Mouse (Mus musculus) hindbrain, embryonic 11.5 days (tissue): Measurements from ENCODE around the gene Aspscr1. TPM values are rescaled to one million over a fixed set of nuclear protein-coding genes. Genes with fewer than 3 reads are reported as not detected.
A peak's percentile ranks its signal among the peaks of the same experiment; 100 is the strongest.

Experiments
- ATAC-seq: fragments of 200-750 bp; cut with Nextera tagmentation; 2 replicates; pipeline ENCODE4 v1.8.0; 2017; ENCODE audit warnings: mild to moderate bottlenecking, moderate TSS enrichment, moderate library complexity; ENCODE audit not compliant: low FRiP score
- DNase-seq: peaks from one replicate; pipeline ENCODE4 v3.0.0-alpha.2; 2015; ENCODE audit warnings: low spot score
- H3K27ac ChIP-seq: fragments of 300-500 bp; sonication (generic); 2 replicates; pipeline ENCODE4 v1.5.1; 2014; ENCODE audit warnings: mild to moderate bottlenecking, low read depth, low read length
- H3K27me3 ChIP-seq: fragments of 300-500 bp; sonication (generic); 2 replicates; pipeline ENCODE4 v1.6.1; 2014; ENCODE audit warnings: mild to moderate bottlenecking, low read length, moderate library complexity, mixed read lengths; ENCODE audit not compliant: control insufficient read depth, insufficient read depth
- H3K36me3 ChIP-seq: fragments of 300-500 bp; sonication (generic); 2 replicates; pipeline ENCODE4 v1.6.1; 2014; ENCODE audit warnings: mild to moderate bottlenecking, low read length, moderate library complexity, mixed read lengths; ENCODE audit not compliant: control insufficient read depth, insufficient read depth
- H3K4me1 ChIP-seq: fragments of 300-500 bp; sonication (generic); replicated peaks from 2 replicates; pipeline ENCODE4 v1.6.1; 2014; ENCODE audit warnings: low read length, mixed read lengths; ENCODE audit not compliant: control insufficient read depth, insufficient read depth
- H3K4me2 ChIP-seq: fragments of 300-500 bp; sonication (generic); replicated peaks from 2 replicates; pipeline ENCODE4 v1.6.1; 2014; ENCODE audit warnings: mild to moderate bottlenecking, low read depth, low read length
- H3K4me3 ChIP-seq: fragments of 300-500 bp; sonication (generic); 2 replicates; pipeline ENCODE4 v1.5.1; 2014; ENCODE audit warnings: low read depth, low read length
- H3K9ac ChIP-seq: fragments of 300-500 bp; sonication (generic); 2 replicates; pipeline ENCODE4 v1.6.1; 2014; ENCODE audit warnings: low read depth, low read length
- H3K9me3 ChIP-seq: fragments of 300-500 bp; sonication (generic); 2 replicates; pipeline ENCODE4 v1.6.1; 2016; ENCODE audit warnings: low read length; ENCODE audit not compliant: control insufficient read depth
- WGBS: fragments of 180-500 bp; shearing (Covaris S2); extraction: QIAGEN DNeasy Blood & Tissue Kit; methylation state at CpG from one replicate; pipeline ENCODE4 v1.1.7; 2014; 5-methylcytosine and 5-hydroxymethylcytosine counted together
- polyA plus RNA-seq: library from polyadenylated mRNA; unstranded; fragments of >200 nt; fragmentation: Nextera tagmentation; extraction: Ambion mirVana; gene quantifications from 2 replicates; pipeline ENCODE4 v1.2.1, GENCODE M21; 2014

The Aspscr1 gene
- polyA plus RNA-seq, 1 experiment from 2014 or later, result 122 TPM

- peak overlapping the region; percentile 87 for H3K4me2 ChIP-seq
- H3K4me3 ChIP-seq, result peak overlapping the region; percentile 53
- no peaks in the 10 kb centered on the region for H3K9me3 ChIP-seq
- ATAC-seq (peak; percentile 51), DNase-seq (peak; percentile 79)
- H3K27ac ChIP-seq, result peak overlapping the region; percentile 43; the same call in 1 of the 2 replicates
- H3K27me3 ChIP-seq, result no peaks in the 10 kb centered on the region
- H3K4me1 ChIP-seq, result peaks cover 11% of the 10 kb centered on the region
- peak overlapping the region; percentile 61 for H3K9ac ChIP-seq
- peaks cover 7% of the 10 kb centered on the region; the same call in 1 of the 2 replicates for H3K36me3 ChIP-seq
- WGBS, result under 1% methylated on average over 36 of the region's 38 CpGs
Measured at GRCm38 (mm10) chr11:120712771-120713568, 40.2 kb downstream of the Aspscr1 start.

GRCm38 (mm10) chr11:120713580-120714518 lies 41.1 kb downstream of the Aspscr1 start, which contains the start of the genes Cenpx and Lrrc45:
TSS of gene Cenpx (minus strand) at chr11:120713738.
TSS of gene Lrrc45 (plus strand) at chr11:120713925.
- Histone ChIP-seq H3K4me2 (peak within 1 kb of the TSS; percentile 94), H3K4me3 (peak within 1 kb of the TSS; percentile 53), H3K9ac (peak within 1 kb of the TSS; percentile 83), H3K4me1 (peaks cover 11% of the 10 kb centered on the region), H3K27ac (peak within 1 kb of the TSS; percentile 43; the same call in 1 of the 2 replicates), H3K9me3 (no peaks in the 10 kb centered on the region), H3K27me3 (no peaks in the 10 kb centered on the region), H3K36me3 (peaks cover 5% of the 10 kb centered on the region; the same call in 1 of the 2 replicates)
- WGBS, result 3% methylated on average over 53 of the region's 53 CpGs
- DNase-seq (peak; percentile 97), ATAC-seq (peak; percentile 95)

- peak overlapping the region; percentile 53 for H3K4me3 ChIP-seq
- peaks cover 11% of the 10 kb centered on the region for H3K4me1 ChIP-seq
- H3K36me3 ChIP-seq, result peaks cover 5% of the 10 kb centered on the region; the same call in 1 of the 2 replicates
- H3K27ac ChIP-seq, result no peak overlapping the region
- H3K9me3 ChIP-seq, result no peaks in the 10 kb centered on the region
- DNase-seq (no peak), ATAC-seq (no peak)
- H3K27me3 ChIP-seq, result no peaks in the 10 kb centered on the region
- WGBS, result 68% methylated on average over 10 of the region's 10 CpGs
- H3K4me2 ChIP-seq, result peak overlapping the region; percentile 94
- peak overlapping the region; percentile 83 for H3K9ac ChIP-seq
Measured at GRCm38 (mm10) chr11:120714546-120714945, 41.8 kb downstream of the Aspscr1 start.

GRCm38 (mm10) chr11:120715131-120715530 lies 42.4 kb downstream of the Aspscr1 start:
- Histone ChIP-seq H3K27ac (no peak overlapping the region), H3K36me3 (peaks cover 5% of the 10 kb centered on the region; the same call in 1 of the 2 replicates)
- 90% methylated on average over 9 of the region's 9 CpGs for WGBS

GRCm38 (mm10) chr11:120719242-120719641 lies 46.5 kb downstream of the Aspscr1 start:
- 87% methylated on average over 9 of the region's 9 CpGs for WGBS

More at GRCm38 (mm10) chr11:120715131-120715530, 42.4 kb downstream of the Aspscr1 start:
- ATAC-seq, result no peak
- no peak overlapping the region for H3K4me2 ChIP-seq
- no peak for DNase-seq
- peaks cover 11% of the 10 kb centered on the region for H3K4me1 ChIP-seq
- no peaks in the 10 kb centered on the region for H3K9me3 ChIP-seq
- H3K9ac ChIP-seq, result no peak overlapping the region
- H3K27me3 ChIP-seq, result no peaks in the 10 kb centered on the region
- no peak overlapping the region for H3K4me3 ChIP-seq

GRCm38 (mm10) chr11:120719841-120720376 lies 47.1 kb downstream of the Aspscr1 start:
- H3K4me2 ChIP-seq, result no peak overlapping the region
- WGBS, result 89% methylated on average over 13 of the region's 13 CpGs
- DNase-seq (no peak), ATAC-seq (no peak)
- H3K27me3 ChIP-seq, result peaks cover 2% of the 10 kb centered on the region
- no peak overlapping the region for H3K9ac ChIP-seq
- no peaks in the 10 kb centered on the region for H3K9me3 ChIP-seq
- peaks cover 10% of the 10 kb centered on the region for H3K4me1 ChIP-seq
- H3K36me3 ChIP-seq, result peaks cover 5% of the 10 kb centered on the region; the same call in 1 of the 2 replicates
- no peak overlapping the region for H3K27ac ChIP-seq
- no peak overlapping the region for H3K4me3 ChIP-seq

More at GRCm38 (mm10) chr11:120719242-120719641, 46.5 kb downstream of the Aspscr1 start:
- H3K4me2 ChIP-seq, result no peak overlapping the region
- H3K9me3 ChIP-seq, result no peaks in the 10 kb centered on the region
- H3K27me3 ChIP-seq, result peaks cover 2% of the 10 kb centered on the region
- ATAC-seq, result no peak
- H3K27ac ChIP-seq, result no peak overlapping the region
- peaks cover 5% of the 10 kb centered on the region; the same call in 1 of the 2 replicates for H3K36me3 ChIP-seq
- H3K4me3 ChIP-seq, result no peak overlapping the region
- no peak overlapping the region for H3K9ac ChIP-seq
- DNase-seq, result no peak
- peaks cover 15% of the 10 kb centered on the region for H3K4me1 ChIP-seq

- H3K9me3 ChIP-seq, result no peaks in the 10 kb centered on the region
- ATAC-seq (peak; percentile 46; the same call in 1 of the 2 replicates), DNase-seq (peak; percentile 95)
- peaks cover 10% of the 10 kb centered on the region for H3K4me1 ChIP-seq
- H3K27ac ChIP-seq, result no peak overlapping the region
- peaks cover 5% of the 10 kb centered on the region; the same call in 1 of the 2 replicates for H3K36me3 ChIP-seq
- peak overlapping the region; percentile 88 for H3K4me2 ChIP-seq
- WGBS, result 12% methylated on average over 17 of the region's 17 CpGs
- H3K4me3 ChIP-seq, result peak overlapping the region; percentile 52
- peaks cover 2% of the 10 kb centered on the region for H3K27me3 ChIP-seq
- H3K9ac ChIP-seq, result peak overlapping the region; percentile 72
Measured at GRCm38 (mm10) chr11:120720450-120720849, 47.7 kb downstream of the Aspscr1 start.
